Mouse (Mus musculus): ENCODE data around the gene Zhx3.

The Zhx3 gene

DNA sequence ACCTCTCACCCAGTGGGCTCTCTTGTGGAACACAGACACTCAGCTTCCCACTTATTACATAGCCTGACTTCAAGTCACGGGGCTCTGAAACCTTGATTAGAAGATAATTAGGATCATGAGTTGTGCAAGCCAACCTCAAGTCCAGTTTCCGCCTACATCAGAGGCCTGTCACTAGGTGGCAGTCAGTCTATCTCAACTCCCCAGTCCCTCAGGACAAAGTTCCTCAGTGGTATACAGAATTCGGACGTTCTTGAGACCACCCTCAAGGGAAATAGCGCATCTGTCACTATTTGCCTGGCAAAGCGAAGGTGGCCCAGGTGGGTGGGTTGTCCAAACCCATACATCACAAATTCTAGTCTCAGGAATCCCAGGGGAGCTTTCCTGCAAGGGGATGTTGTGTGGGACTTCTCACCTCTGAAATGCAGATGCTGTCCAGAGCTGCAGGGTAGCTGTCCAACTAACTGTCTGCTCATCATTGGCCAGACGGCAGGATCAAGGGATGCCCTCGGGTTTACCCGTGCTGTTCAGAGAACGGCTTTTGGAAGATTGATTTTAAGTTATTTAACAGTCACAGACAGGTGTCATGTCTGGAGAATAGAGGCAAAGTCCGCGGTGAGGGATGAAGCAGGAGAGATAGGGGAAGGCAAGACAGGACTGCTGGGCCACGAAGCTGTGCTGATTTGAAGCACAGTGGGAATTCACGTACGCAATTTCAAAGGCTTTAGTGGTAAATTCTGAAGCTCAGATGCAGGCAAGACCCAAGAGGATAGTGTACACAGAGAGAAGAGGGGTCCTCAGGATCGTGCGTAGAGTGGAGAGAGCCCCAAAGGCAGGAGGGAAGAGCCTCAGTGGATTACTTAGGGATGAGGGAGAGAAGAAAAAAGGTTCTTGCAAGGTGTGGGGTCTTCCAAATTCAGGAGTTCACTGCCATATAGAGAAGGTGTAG is 142.7 kb downstream of the Zhx3 start:
- DNase-seq (ENCODE audit: extremely low spot score): no peak

DNA sequence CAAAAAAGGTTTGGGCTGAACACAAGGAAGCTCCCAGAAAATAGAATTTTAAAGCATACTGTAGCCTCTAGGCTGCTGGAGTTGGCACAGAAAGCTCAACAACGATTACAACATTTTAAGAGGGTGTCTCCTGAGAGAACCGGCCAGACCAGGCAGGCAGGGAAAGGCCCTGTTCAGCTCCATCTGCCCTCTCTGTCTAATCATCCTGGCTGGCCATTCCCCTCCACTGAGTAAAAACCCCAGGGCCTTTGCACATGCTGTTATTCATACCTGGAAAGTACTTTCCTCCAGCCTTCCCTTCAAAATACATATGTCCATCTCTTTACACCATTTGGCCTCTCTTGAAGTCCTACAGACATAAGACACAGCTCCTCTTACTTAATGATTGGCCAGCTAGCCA is 143.4 kb downstream of the Zhx3 start:
- DNase-seq (ENCODE audit: extremely low spot score): no peak

- no peak for DNase-seq (ENCODE audit: extremely low spot score)
These were observed 143.8 kb downstream of the Zhx3 start for GRCm38 (mm10) chr2:160728972-160729371.

DNA sequence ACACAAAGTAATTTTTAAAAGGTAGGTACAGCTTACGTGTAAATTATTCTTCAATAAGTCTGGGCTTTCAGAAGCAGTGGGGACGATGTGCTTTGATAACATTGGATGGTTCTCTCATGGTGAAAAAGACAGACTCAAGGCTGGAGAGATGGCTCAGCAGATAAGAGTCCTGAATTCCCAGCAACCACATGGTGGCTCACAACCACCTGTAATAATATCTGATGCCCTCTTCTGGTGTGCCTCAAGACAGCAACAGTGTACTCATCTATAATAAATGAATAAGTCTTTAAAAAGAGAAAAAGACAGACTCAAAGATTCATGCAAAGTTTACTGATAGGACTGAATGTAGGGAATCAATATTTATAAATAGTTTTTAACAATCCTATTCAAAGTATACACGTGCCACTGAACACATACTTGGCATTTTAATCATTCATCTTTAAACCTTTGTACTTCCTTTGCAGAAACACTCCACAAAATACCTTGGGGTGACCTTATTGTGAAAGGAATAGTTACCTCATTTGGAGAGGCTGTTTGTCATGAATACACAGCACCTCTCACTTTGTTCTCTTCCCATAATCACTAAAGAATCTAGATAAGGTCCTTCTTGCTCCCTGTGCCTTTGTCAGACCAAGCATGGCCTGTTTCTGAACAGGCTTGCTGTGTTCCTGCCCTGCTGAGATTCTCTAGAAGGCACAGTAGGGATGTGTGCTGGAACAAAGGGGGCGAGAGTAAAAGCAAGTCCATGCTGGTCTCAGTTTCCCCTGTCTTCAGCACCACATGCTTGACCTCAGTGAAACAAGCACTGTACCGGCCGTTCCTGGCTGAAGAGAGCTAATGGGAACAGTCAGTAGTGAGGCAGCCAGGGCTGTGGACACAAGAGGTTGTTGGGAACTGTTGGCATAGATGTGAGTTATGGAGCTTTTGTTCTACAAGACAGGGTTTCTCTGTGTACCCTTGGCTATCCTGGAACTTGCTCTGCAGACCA is 146.6 kb downstream of the Zhx3 start:
- DNase-seq (ENCODE audit: extremely low spot score): no peak

- no peak for DNase-seq (ENCODE audit: extremely low spot score)
These were observed 148.3 kb downstream of the Zhx3 start for GRCm38 (mm10) chr2:160724536-160724935.

- no peak for DNase-seq (ENCODE audit: extremely low spot score)
These were observed 149.0 kb downstream of the Zhx3 start for GRCm38 (mm10) chr2:160723613-160724375.

DNA sequence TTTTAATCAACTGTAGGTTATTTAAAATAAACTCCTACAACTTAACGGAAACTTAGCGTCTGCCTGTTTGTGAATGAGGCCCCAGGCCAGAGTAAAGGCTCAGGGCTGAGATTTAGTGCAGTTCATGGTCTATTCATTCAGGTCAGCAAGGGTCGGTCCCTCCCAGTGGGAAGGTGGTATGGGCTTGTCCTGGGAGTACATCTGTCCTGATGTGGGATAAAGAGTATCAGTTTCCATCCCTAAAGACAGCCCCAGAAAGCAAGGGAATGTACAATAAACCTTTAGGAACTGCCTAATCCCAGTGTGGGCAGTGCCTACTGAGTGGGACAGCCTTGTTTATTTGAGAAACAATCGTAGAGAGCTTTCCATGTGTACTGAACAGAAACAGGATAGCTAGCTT is 150.1 kb downstream of the Zhx3 start:
- no peak for DNase-seq (ENCODE audit: extremely low spot score)

GRCm38 (mm10) chr2:160718811-160719210 is 154.0 kb downstream of the Zhx3 start:
- DNase-seq (ENCODE audit: extremely low spot score): no peak

DNA sequence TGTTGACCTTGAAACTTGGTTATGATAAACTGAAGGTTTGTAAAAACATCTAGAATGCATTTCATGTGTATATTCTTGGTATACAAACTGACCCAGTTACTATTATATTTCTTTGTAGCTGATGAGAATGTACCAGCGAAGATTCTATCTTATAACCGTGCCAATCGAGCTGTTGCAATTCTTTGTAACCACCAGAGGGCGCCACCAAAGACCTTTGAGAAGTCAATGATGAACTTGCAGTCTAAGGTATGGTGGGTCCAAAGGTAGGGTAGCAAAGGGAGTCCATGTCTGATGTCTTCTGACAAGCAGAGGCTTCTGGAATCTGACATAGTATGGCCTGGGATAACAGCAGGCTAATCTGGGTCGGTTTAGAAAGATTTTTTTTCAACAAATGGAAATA is 155.5 kb downstream of the Zhx3 start:
- DNase-seq (ENCODE audit: extremely low spot score): no peak

- DNase-seq (ENCODE audit: extremely low spot score): no peak
These were observed 157.3 kb downstream of the Zhx3 start for GRCm38 (mm10) chr2:160715463-160716030.

- no peak for DNase-seq (ENCODE audit: extremely low spot score)
These were observed 165.1 kb downstream of the Zhx3 start for GRCm38 (mm10) chr2:160707673-160708072.

- DNase-seq (ENCODE audit: extremely low spot score): no peak
These were observed 170.0 kb downstream of the Zhx3 start for GRCm38 (mm10) chr2:160702824-160703223.

DNA sequence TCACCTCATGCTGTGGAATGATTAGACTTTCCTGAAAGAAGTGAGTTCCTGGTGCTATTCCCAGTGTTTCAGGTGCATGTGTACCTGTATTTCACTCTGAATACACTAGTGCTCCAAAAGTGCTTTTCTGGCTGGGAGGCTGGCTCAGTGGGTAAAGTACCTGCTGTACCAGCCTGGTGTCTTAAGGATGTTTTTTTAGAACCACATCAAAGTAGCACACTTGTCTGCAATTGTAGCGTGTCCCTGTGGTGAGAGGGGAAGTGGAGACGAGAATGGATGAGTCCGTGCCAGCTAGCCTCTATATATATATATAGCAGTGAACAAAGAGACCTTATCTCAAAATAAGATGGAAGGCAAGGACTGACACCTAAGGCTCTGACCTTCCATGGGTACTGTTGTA is 171.2 kb downstream of the Zhx3 start:
- no peak for DNase-seq (ENCODE audit: extremely low spot score)

- DNase-seq (ENCODE audit: extremely low spot score): no peak
These were observed 172.5 kb downstream of the Zhx3 start for GRCm38 (mm10) chr2:160700271-160700670.
